Mouse (Mus musculus) brown adipose tissue, adult 24 weeks (tissue): Measurements from ENCODE around the gene Hist1h2ad. TPM values are rescaled to one million over a fixed set of nuclear protein-coding genes. Genes with fewer than 3 reads are reported as not detected.
A peak's percentile ranks its signal among the peaks of the same experiment; 100 is the strongest.
"Not testable (repeated sequence)": the region's sequence is repeated elsewhere in the genome, so short reads cannot be mapped to it uniquely, and the experiment has no call there.

ENCODE experiments used
- H3K27ac ChIP-seq: fragments of 200-500 bp; replicated peaks from 2 replicates; pipeline ENCODE4 v1.5.1; 2012; ENCODE audit warnings: low read depth, mild to moderate bottlenecking, low read length
- H3K4me1 ChIP-seq: fragments of 200-500 bp; 2 replicates; pipeline ENCODE4 v1.6.1; 2012; ENCODE audit warnings: low read length, mixed read lengths; ENCODE audit not compliant: control insufficient read depth, insufficient read depth, insufficient read length
- H3K4me3 ChIP-seq: fragments of 200-500 bp; 2 replicates; pipeline ENCODE4 v1.5.1; 2012; ENCODE audit warnings: low read depth, mild to moderate bottlenecking, low read length, moderate library complexity; ENCODE audit not compliant: insufficient read depth
- polyA plus RNA-seq: library from polyadenylated mRNA; stranded (reverse); fragments of >200 nt; gene quantifications from 2 replicates; pipeline ENCODE4 v1.2.4, GENCODE M21; 2012; ENCODE audit not compliant: missing spikeins, insufficient read depth, insufficient read length

Hist1h2ad gene
- polyA plus RNA-seq, 1 experiment: not detected

- Histone ChIP-seq H3K27ac (0 out of 2 replicates have a peak overlapping the region, but pooled peaks have one; percentile 5), H3K4me1 (no peaks in the 10 kb centered on the region), H3K4me3 (peak overlapping the region; percentile 50; the same call in 1 of the 2 replicates)
Observed at GRCm38 (mm10) chr13:23551931-23552914, 22.0 kb upstream of the Hist1h2ad start.

- Histone ChIP-seq H3K4me3 (no peak within 1 kb of the TSS), H3K4me1 (no peaks in the 10 kb centered on the region), H3K27ac (no peak within 1 kb of the TSS)
Observed at GRCm38 (mm10) chr13:23552962-23553361, 21.2 kb upstream of the Hist1h2ad start, which contains the start of gene Hist1h1d. Gene Hist1h1d, plus strand, starts transcription at chr13:23553262.

DNA sequence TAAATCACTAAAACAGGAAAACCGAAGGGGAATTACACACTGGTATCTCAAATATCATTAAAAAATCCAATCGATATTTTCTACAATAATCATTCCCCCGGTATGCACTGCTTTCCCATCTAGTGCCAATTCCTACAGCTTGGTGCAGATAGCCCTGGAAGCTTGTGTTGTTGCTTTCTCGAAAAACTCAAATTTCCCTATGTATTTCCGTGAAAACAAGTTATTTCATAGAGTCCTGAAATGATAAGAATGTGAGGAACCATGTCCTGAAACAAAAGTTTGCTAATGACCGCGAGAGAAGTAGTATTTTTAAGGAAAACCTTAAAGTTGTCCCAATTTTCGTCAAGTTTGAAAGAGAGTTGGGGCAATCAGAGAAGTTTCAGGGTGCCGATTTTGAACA, 19.8 kb upstream of the Hist1h2ad start:
- H3K4me3 ChIP-seq: peak overlapping the region; percentile 69
- no peak overlapping the region; the same call in 1 of the 2 replicates for H3K27ac ChIP-seq
- no peaks in the 10 kb centered on the region for H3K4me1 ChIP-seq

- H3K27ac ChIP-seq: peak overlapping the region; percentile 74
- peak overlapping the region; percentile 69 for H3K4me3 ChIP-seq
- H3K4me1 ChIP-seq: no peaks in the 10 kb centered on the region
Observed at GRCm38 (mm10) chr13:23554925-23555838, 19.0 kb upstream of the Hist1h2ad start.

DNA sequence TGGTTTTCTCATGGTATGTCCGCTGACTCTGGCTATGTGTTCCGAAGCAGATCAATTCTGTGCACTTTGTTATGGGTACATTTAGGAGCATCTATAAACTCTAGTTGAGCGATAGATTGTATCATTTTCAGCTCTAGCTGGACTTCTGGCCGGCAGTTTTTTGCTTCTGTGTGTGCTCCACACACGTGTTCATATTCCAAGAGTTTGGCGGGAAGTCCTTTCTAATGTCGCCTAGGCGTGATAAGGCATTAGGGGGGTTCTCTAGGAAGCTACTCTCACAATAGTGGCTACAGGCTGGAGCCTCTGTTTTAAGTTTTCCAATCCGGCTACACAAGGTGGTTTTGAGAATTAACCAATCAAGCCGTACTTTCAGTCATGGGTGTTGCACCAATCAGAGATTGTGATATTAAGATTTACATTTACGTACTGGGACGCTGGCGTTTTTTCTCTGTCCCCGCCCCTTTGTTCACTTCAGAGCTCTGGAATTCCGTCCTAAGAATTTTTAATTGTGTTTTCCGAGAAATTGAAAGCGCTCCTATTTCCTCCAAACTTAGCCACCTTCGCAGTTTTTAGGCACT, 18.3 kb upstream of the Hist1h2ad start:
- Histone ChIP-seq H3K27ac (peak overlapping the region; percentile 77), H3K4me3 (peak overlapping the region; percentile 69), H3K4me1 (no peaks in the 10 kb centered on the region)

GRCm38 (mm10) chr13:23556906-23557305, 17.3 kb upstream of the Hist1h2ad start:
- no peak overlapping the region for H3K27ac ChIP-seq
- no peaks in the 10 kb centered on the region for H3K4me1 ChIP-seq
- H3K4me3 ChIP-seq: no peak overlapping the region

- not testable (repeated sequence) for H3K27ac ChIP-seq, H3K4me1 ChIP-seq, H3K4me3 ChIP-seq
Observed at GRCm38 (mm10) chr13:23560699-23561098, 13.5 kb upstream of the Hist1h2ad start.

DNA sequence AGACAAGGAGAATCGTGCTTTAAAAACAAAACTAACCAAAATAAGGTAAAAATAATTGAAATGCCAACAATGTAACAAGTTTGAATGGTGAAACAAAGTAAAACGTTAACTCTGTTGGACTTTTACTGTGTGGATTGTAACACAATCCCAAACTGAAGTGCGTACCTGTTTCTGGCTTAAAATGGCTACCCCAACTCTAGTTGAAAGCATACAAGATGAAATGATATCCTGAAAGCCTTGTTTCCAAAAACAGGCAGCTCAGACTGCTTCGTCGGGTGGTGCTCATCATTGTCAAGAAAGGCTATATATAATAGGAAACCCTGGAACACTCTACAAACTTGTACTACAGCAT, 12.7 kb upstream of the Hist1h2ad start:
- Histone ChIP-seq H3K27ac (peak overlapping the region; percentile 37; the same call in 1 of the 2 replicates), H3K4me3 (peak overlapping the region; percentile 75)
- not testable (repeated sequence) for H3K4me1 ChIP-seq

GRCm38 (mm10) chr13:23561883-23562659, 12.1 kb upstream of the Hist1h2ad start, which contains the start of gene Hist1h3e:
Gene Hist1h3e, minus strand, starts transcription at chr13:23562369.
- Histone ChIP-seq H3K4me3 (peak within 1 kb of the TSS; percentile 75), H3K27ac (peak within 1 kb of the TSS; percentile 70)
- H3K4me1 ChIP-seq: not testable (repeated sequence)

- peak overlapping the region; percentile 51 for H3K27ac ChIP-seq
- no peaks in the 10 kb centered on the region for H3K4me1 ChIP-seq
- H3K4me3 ChIP-seq: peak overlapping the region; percentile 75
Observed at GRCm38 (mm10) chr13:23562699-23563462, 11.3 kb upstream of the Hist1h2ad start.

DNA sequence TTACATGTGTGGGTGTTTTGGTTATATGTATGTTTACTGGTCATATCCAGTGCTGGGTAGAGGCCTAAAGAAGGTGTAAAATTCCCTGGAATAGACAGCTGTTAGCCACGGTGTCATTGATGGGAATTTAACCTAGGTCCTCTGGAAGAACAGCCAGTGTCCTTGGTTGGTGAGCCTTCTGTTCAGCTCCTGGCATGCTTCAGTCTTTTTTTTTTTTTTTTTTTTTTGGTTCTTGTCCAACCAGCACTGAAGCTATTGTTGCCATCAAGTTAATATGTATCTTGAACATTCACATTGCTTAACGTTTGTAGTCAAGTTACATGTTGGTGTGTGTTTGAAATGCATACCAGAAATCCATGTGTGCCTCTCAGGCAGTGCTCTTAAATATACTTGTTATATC, 9.7 kb upstream of the Hist1h2ad start:
- Histone ChIP-seq H3K4me1 (no peaks in the 10 kb centered on the region), H3K4me3 (no peak overlapping the region), H3K27ac (no peak overlapping the region)

GRCm38 (mm10) chr13:23570261-23571021, 3.7 kb upstream of the Hist1h2ad start:
- H3K27ac ChIP-seq: peak overlapping the region; percentile 46; the same call in 1 of the 2 replicates
- peak overlapping the region; percentile 61 for H3K4me3 ChIP-seq
- not testable (repeated sequence) for H3K4me1 ChIP-seq

- H3K4me3 ChIP-seq: peak within 1 kb of the TSS; percentile 61
Observed at GRCm38 (mm10) chr13:23571022-23571503, 3.1 kb upstream of the Hist1h2ad start, which contains the start of the genes Hist1h2ae and Hist1h2bg. Gene Hist1h2ae, minus strand, starts transcription at chr13:23571220. Gene Hist1h2bg, plus strand, starts transcription at chr13:23571396.

More at GRCm38 (mm10) chr13:23571022-23571503, 3.1 kb upstream of the Hist1h2ad start, which contains the start of the genes Hist1h2ae and Hist1h2bg:
- H3K27ac ChIP-seq: peak within 1 kb of the TSS; percentile 74; the same call in 1 of the 2 replicates
- 0 out of 2 replicates have a peak, but pooled peaks cover 2% of the 10 kb centered on the region for H3K4me1 ChIP-seq
